Mouse (Mus musculus): ENCODE data around the gene 1810013L24Rik.

GRCm38 (mm10) chr16:8790886-8791285, 39.0 kb upstream of the 1810013L24Rik start:
- TF ChIP-seq POLR2A (IDR thresholded peaks at IDR 0.05; ENCODE audit: insufficient read depth, low read depth, low read length) (no peak), EP300 (IDR thresholded peaks at IDR 0.05; ENCODE audit: insufficient read depth, low read depth, low read length) (no peak)
